Mouse (Mus musculus): ENCODE data around the gene Olfr1417. TPM values are rescaled to one million over a fixed set of nuclear protein-coding genes. Genes with fewer than 3 reads are reported as not detected.

Gene Olfr1417
- polyA plus RNA-seq (2012; rRNA removed), result not detected in 2 replicates

DNA sequence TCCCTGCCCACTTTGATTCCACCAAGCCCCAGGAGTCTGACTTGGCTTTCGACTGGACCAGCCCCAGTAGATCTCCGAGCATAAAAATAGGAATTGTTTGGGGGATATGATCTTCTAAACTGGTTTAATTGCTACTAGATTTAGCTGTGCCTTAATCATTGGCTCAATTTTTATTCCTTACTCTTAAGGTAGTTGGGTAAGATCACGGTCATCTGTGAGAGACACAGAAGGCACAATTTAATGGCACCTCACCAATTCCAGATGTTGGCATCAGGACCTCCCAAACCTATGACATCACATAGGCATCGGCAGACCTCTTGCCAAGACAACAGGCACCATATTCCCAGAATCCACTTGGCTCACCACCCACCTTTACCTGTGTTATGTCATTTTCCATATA lies at the start of gene Olfr1417:
Gene Olfr1417 (minus strand): TSS at position 101 of the 400 bp plus-strand sequence.

DNA sequence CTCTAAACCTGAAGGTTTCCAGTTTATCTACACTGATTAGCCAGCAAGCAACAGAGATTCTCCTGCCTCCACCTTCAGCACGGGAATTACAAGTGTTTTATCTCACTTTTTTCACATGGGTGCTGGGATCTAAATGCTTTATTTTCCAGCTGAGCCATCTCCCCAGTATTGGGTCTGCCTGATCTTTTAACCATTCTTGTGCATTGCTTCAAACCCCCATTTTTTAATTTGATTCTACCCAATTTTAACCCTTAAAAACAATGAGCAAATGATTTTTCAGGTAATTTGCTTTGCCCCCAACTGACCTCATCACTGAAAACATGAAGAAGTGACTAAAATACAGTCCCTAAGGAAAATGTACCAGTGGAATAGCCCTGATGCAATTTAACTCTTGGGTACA lies 47.2 kb upstream of the Olfr1417 start, which contains the start of gene Olfr1420:
Gene Olfr1420 (plus strand): TSS at position 301 of the 400 bp plus-strand sequence.

DNA sequence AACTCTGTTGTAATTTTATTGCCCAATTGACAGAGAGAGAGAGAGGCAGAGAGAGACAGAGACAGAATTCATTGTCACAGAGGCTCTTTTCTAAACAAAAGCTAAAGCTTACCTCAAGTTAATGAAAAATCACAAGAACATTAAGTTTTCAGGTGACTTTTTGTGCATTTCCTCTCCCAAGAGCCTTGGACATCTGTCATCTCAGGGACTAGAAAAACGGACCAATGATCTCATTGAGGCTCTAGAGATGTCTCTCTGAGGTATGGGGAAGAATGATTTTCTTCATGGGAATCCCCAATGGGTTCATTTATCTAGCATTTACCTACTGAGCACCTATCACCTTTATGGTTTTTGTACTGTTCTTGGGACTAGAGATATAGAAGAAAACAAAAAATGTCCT lies 36.0 kb upstream of the Olfr1417 start, which contains the start of gene Olfr1419:
Gene Olfr1419 (minus strand): TSS at position 101 of the 400 bp plus-strand sequence.

DNA sequence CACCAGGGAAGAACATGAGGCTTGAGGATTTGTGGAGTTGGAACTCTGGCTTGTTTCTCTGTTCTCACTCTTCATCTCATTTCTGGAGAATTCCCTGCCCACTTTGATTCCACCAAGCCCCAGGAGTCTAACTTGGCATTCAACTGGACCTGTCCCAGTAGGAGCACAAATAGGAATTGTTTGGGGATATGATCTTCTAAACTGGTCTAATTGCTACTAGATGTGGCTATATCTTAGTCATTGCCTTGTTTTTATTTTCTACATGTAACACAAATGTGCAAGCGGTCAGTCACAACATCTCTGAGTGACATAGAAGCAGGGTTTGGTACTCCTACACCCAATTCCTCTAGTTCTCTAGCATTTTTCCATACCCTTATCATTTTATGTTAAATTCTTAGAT lies 21.9 kb upstream of the Olfr1417 start, which contains the start of gene Olfr1418:
Gene Olfr1418 (minus strand): TSS at position 101 of the 400 bp plus-strand sequence.

DNA sequence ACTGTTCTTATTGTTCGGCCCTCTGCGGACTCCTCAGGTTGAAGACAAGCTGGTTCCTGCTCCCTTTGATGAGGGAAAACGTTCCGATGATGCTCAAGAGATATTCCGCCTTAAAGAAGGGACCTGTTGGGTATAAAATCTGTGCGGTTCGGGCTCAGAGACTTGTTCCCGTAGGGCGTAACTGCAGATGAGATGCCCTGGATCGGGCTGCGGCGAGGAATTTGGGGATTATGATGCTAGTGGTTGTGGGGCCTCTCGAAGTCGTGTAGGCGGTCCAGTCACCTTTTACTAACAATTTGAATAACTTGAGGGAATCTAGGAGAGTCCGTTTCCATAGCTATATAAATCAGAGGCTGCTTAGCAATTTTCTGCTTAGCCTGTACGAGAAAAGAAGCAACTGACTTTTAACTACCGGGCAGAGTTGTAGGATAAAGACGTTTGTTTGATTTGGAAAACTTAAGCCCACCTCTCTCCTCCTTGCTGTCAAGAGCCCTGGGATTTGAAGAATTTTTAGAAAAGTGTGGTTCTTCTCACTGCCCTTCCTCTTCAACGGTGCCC lies 19.8 kb downstream of the Olfr1417 start, which contains the start of gene Stx3:
Gene Stx3 (minus strand): TSS at position 261 of the 558 bp plus-strand sequence.

Other genes with a start within 250 kb of the Olfr1417 start
- 0.87 and 1.7 TPM in 2 replicates for gene Ms4a6d, start 234.4 kb downstream of the Olfr1417 start, polyA plus RNA-seq (2012; rRNA removed)
- 0.08 and 0.11 TPM in 2 replicates for gene Ms4a2, start 215.5 kb downstream of the Olfr1417 start, polyA plus RNA-seq (2012; rRNA removed)
- gene Ms4a3, start 198.4 kb downstream of the Olfr1417 start, polyA plus RNA-seq (2012; rRNA removed), result 0.17 TPM in 1 of 2 replicates, not detected in the other
- gene Oosp2, start 178.7 kb downstream of the Olfr1417 start, polyA plus RNA-seq (2012; rRNA removed), result not detected in 2 replicates
- not detected in 2 replicates for gene Oosp1, start 148.1 kb downstream of the Olfr1417 start, polyA plus RNA-seq (2012; rRNA removed)
- not detected in 2 replicates for gene Oosp3, start 142.2 kb downstream of the Olfr1417 start, polyA plus RNA-seq (2012; rRNA removed)
- gene Gif, start 91.7 kb downstream of the Olfr1417 start, polyA plus RNA-seq (2012; rRNA removed), result not detected in 2 replicates
- gene Mrpl16, start 68.8 kb downstream of the Olfr1417 start, polyA plus RNA-seq (2012; rRNA removed), result 36.9 and 37.1 TPM in 2 replicates
- gene Stx3, start 19.8 kb downstream of the Olfr1417 start, polyA plus RNA-seq (2012; rRNA removed), result 44.5 and 50.9 TPM in 2 replicates
- gene Olfr1418, start 21.8 kb upstream of the Olfr1417 start, polyA plus RNA-seq (2012; rRNA removed), result not detected in 2 replicates
- gene Olfr1419, start 35.9 kb upstream of the Olfr1417 start, polyA plus RNA-seq (2012; rRNA removed), result 0.04 TPM in 2 replicates
- gene Olfr1420, start 47.3 kb upstream of the Olfr1417 start, polyA plus RNA-seq (2012; rRNA removed), result not detected in 2 replicates
- gene Patl1, start 73.2 kb upstream of the Olfr1417 start, polyA plus RNA-seq (2012; rRNA removed), result 26.2 and 28.7 TPM in 2 replicates
- gene Osbp, start 126.7 kb upstream of the Olfr1417 start, polyA plus RNA-seq (2012; rRNA removed), result 32.1 and 33.5 TPM in 2 replicates
- not detected in 2 replicates for gene Olfr1423, start 202.1 kb upstream of the Olfr1417 start, polyA plus RNA-seq (2012; rRNA removed)
- 0.14 TPM in 1 of 2 replicates, not detected in the other for gene Olfr1424, start 223.5 kb upstream of the Olfr1417 start, polyA plus RNA-seq (2012; rRNA removed)
- gene Olfr1425, start 238.5 kb upstream of the Olfr1417 start, polyA plus RNA-seq (2012; rRNA removed), result not detected in 2 replicates

Measured in central nervous system, embryonic 18 days (tissue).